Comparison of ENCODE assay signal across 8 mouse cellular contexts in the genomic region with DNA sequence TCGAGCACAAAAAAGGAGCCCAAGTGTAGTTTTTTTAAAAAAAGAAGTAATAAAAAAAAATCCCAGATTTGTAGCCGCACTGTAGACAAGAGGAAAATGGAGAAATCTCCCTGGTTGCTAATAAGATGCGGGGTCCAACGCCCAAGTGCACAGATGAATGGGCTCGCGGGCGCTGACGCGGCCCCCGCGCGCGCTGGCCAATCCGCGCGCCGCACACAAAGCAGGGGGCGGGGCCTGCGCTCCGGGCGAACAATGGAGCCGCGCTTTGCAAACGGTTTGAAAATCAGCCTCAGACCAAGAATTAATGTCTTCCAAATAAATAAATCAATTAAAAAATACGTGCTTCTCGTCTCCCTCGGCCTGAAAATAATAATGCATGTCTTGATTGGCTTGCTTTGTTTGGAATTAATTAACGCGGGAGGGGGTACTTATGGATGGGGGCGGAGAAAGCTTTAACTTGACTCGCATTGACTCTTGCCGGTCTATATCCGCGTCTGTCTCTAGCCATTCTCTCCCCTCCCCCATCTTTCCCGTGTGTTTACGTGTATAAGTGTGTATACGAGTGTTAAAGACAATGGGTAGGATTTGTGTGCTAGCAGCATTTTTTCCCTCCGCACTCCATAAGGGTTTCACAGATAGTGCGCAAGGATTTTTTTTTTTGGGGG. TPM values are rescaled to one million over a fixed set of nuclear protein-coding genes. Genes with fewer than 3 reads are reported as not detected.
DNase-seq lines count a peak whose midpoint lies in the region; ATAC-seq and TF ChIP-seq lines count a peak whose summit lies in the region.

A gene (minus strand): TSS at position 143 of the 665 bp plus-strand sequence.

- no peak for TF ChIP-seq CTCF in forebrain, postnatal 0 days (IDR thresholded peaks at IDR 0.05; ENCODE audit: low read depth)

- H3K36me3 ChIP-seq in forebrain, postnatal 0 days (ENCODE audit: insufficient read depth): peaks cover 10% of the 10 kb centered on the region; the same call in 1 of the 2 replicates
- no peaks in the 10 kb centered on the region for H3K36me3 ChIP-seq in neural tube, embryonic 15.5 days

- H3K4me3 ChIP-seq in forebrain, postnatal 0 days (ENCODE audit: low read depth, low read length): peak within 1 kb of the TSS; percentile 100
- H3K4me3 ChIP-seq in neural tube, embryonic 15.5 days (replicated peaks): peak within 1 kb of the TSS; percentile 92

- intact Hi-C loops in heart, postnatal 36 days (cut with DNase I): loop anchor here (2.0 to 5.0 kb wide), 7 partner anchors 94 to 1413 kb away; no protein-coding TSS in a partner anchor

- no peaks in the 10 kb centered on the region for H3K27me3 ChIP-seq in forebrain, postnatal 0 days (ENCODE audit: insufficient read depth, low read length)
- no peaks in the 10 kb centered on the region for H3K27me3 ChIP-seq in neural tube, embryonic 15.5 days (replicated peaks)

- peak within 1 kb of the TSS; percentile 88 for H3K4me2 ChIP-seq in forebrain, postnatal 0 days (ENCODE audit: low read depth)
- peak within 1 kb of the TSS; percentile 59 for H3K4me2 ChIP-seq in neural tube, embryonic 15.5 days

- peak within 1 kb of the TSS; percentile 100 for H3K9ac ChIP-seq in forebrain, postnatal 0 days
- H3K9ac ChIP-seq in neural tube, embryonic 15.5 days (replicated peaks): peak within 1 kb of the TSS; percentile 100

- peaks cover 6% of the 10 kb centered on the region for H3K4me1 ChIP-seq in forebrain, postnatal 0 days (ENCODE audit: insufficient read depth)
- H3K4me1 ChIP-seq in neural tube, embryonic 15.5 days: peaks cover 14% of the 10 kb centered on the region

- peak; percentile 60 for ATAC-seq in forebrain, postnatal 0 days
- ATAC-seq in neural tube, embryonic 15.5 days (ENCODE audit: low FRiP score): peak; percentile 78

- peak within 1 kb of the TSS; percentile 100 for H3K27ac ChIP-seq in forebrain, postnatal 0 days (ENCODE audit: low read depth, low read length)
- H3K27ac ChIP-seq in neural tube, embryonic 15.5 days (replicated peaks): peak within 1 kb of the TSS; percentile 100

- under 1% methylated on average over 39 of the region's 39 CpGs for WGBS in forebrain, postnatal 0 days
- WGBS in neural tube, embryonic 15.5 days: under 1% methylated on average over 39 of the region's 39 CpGs

- DNase-seq in ES-CJ7 (ENCODE audit: low read depth, low spot score): peak; percentile 84
- peak; percentile 76 for DNase-seq in cerebellum, adult 11-12 months
- DNase-seq in forebrain, postnatal 0 days: peak; percentile 97
- DNase-seq in heart, postnatal 36 days: peak; percentile 84 to 87
- peak; percentile 82 to 92 for DNase-seq in layer of hippocampus, adult 18-20 months (ENCODE audit: low spot score in 2 of 2)
- DNase-seq in lung, adult 18-20 months: peak; percentile 82 to 87
- DNase-seq in testis, postnatal 10 days (ENCODE audit: low spot score): peak; percentile 95

- no peaks in the 10 kb centered on the region for H3K9me3 ChIP-seq in forebrain, postnatal 0 days (ENCODE audit: low read length)
- no peaks in the 10 kb centered on the region for H3K9me3 ChIP-seq in neural tube, embryonic 15.5 days (replicated peaks)

RNA-seq across cellular contexts. Expression of the gene that starts here (rescaled TPM):
- 444 and 539 TPM in 2 replicates for total RNA-seq in forebrain, postnatal 0 days (2014; rRNA removed)
- 233 and 244 TPM in 2 replicates for polyA plus RNA-seq in forebrain, postnatal 0 days (2015; fragmentation: Nextera tagmentation; extraction: Ambion mirVana)
- total RNA-seq in heart, postnatal 36 days (2021): 10 to 100 TPM; 39.9 to 48.3 TPM
- 10 to 100 TPM; 77.4 to 88.5 TPM for total RNA-seq in layer of hippocampus, adult 18-20 months (2021)
- polyA plus RNA-seq in neural tube, embryonic 15.5 days (2015; fragmentation: Nextera tagmentation; extraction: Ambion mirVana): 145 and 159 TPM in 2 replicates

Comparison
In these comparisons a context has a peak if more than half of its experiments do, and no peak if none do; other contexts are left out.
1. Peak in every context shown above with its lines: DNase-seq, ATAC-seq, H3K4me3 ChIP-seq and H3K27ac ChIP-seq.